Mouse (Mus musculus) hindlimb bud, embryonic 11.5 days (tissue): Measurements from ENCODE around the gene Apeh.

Experiments
- DNase-seq: peaks from one replicate; pipeline ENCODE4 v3.0.0-alpha.2; 2012; ENCODE audit warnings: low read depth, low spot score; ENCODE audit errors: extremely low spot score

Apeh gene

DNA sequence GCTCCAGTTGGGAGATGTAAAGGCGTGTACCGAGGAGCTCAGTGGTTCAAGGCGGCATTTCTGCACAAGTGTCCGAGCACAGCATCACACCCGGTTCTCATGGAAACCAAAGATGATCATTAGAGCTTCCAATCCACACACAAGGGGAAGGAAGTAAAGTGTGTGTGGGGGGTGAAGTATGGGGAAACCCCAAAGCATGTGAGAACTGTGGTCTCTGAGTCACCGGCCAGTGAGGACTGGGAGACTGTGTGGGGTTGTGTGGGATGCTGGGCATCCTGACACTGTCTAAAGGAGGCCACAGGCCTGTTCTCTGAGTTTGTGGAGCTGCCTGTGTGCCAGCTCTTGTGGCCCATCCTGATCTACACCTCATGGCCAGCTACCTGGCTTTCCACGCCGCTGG is 26.3 kb upstream of the Apeh start:
- DNase-seq, result no peak

DNA sequence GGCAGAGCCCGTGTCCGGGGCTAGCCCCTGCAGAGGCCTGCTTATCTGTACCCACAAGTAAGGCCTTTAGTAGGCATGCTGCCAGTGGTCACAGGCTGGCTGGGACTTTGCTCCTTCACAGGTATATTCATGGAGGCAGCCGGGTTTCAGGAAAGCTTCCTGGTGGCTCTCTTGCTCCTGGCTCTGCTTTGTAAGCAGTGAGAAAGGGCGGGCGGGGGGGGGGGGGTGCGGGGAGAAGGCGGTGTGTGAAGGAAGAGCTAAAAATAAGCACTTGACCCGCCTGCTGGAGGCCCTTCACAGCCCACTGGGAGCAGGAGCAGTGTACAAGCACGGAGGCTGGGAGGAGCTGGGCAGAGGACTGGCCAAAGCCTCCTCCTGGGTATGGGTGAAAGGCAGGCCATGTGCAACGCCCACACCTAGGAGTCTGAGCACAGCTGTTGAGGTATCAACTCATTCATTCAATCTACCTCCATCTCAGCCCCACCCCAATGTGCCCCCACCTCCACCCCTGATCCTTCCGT is 25.5 kb upstream of the Apeh start:
- DNase-seq, result no peak

- no peak for DNase-seq
Measured at GRCm38 (mm10) chr9:108117143-108117542, 22.7 kb upstream of the Apeh start.

DNA sequence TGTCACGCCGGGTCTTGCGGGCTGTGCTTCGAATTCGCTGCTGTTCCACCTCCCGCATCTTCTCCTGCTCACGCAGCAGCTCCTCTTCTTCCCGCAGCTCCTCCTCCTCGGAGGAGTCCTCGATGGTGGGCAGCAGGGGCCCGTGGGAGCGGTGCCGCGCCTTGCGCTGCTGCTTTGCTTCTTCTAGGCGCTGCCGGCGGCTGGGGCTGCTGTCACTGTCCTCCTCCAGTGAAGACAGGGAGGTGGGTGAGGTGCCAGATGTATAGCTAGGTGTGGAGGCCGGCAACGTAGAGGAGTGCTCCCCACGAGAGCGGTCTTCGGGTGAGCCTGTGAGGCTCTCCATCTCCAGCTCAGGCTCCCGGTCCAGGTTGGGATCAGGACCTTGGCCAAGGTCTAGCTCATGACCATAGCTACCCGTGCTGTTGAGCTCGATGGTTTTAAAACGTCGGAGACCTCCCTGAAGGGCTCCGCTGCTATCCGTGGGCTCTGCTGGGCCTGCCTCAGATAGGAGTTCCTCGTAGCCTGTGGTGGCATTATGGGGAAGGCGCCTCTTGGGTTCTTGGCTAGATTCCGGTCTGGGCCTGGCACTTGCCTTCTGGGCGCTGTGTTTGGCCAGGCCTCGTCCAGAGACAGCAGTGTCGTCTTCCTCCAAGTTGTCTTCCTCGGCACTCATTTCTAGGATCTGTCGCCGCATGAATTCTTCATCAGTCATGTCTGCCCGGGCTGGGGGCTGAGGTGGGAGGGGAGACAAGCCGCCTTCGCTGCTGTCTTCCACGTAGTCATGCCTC is 21.1 kb upstream of the Apeh start:
- DNase-seq, result no peak

- DNase-seq, result no peak
Measured at GRCm38 (mm10) chr9:108112719-108113340, 18.4 kb upstream of the Apeh start.

DNA sequence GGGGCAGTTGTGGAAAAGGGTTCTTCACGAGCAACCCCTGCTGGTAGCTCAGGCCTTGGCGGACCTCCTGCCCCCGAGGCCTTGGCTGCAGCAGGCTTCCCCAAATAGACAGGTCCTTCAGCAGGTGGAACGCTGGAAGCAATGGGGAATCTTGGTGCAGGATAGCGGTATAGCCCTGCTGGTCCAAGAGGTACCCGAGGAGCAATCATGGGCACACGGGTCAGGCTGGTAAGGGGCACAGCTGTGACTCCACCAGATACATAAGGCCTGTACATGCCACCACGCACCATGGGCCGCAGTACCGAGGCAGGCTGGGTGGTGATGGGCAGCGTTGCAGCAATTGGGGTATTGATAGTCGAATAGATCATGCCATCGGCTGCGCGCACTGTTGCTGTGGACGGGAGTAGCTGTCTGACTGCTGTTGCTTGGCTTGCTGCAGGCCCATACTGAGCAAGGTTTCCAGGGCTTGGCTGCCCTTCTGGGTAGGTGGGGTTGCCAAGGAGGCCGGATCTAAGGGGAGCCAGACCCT is 17.3 kb upstream of the Apeh start:
- DNase-seq, result no peak

- no peak for DNase-seq
Measured at GRCm38 (mm10) chr9:108111101-108111592, 16.7 kb upstream of the Apeh start.

DNA sequence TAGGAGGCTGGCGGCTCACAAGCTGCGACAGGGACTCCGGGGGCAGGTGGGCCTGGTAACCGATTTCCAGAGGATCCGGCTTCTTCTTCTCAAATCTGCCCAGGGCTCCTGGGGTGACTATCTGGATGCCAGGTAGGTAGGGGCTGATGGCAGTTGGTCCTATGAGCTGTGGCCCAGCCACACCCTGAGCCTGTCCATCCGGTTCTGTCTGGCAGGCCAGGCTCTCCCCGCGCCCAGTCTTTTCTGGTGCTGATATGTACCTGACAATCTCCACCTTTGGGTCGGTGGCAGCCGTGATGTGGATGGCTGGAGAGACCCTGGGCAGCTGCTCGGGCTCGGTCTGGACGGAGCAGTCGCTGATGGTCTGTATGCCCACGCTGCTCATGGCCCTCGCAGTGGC is 15.8 kb upstream of the Apeh start:
- no peak for DNase-seq

DNA sequence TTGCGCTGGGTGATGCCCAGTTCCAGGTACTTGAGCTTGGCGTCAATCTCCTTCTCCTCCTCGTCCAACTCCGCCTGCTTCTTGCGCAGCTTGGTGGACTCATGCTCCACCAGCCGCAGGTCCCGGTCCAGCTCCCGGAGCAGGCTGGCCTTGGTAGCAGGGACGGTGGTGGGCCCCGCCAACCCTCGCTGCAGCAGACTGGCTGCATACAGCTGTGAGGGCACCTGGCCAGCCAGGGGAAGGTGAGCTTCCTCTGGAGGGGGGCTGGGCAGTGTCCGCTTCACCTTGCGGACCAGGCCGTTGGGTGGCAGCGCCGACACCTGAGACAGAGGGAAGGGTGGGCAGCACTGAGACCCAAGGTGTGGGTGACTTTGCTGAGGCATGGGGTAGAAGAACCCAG is 13.5 kb upstream of the Apeh start:
- no peak for DNase-seq

DNA sequence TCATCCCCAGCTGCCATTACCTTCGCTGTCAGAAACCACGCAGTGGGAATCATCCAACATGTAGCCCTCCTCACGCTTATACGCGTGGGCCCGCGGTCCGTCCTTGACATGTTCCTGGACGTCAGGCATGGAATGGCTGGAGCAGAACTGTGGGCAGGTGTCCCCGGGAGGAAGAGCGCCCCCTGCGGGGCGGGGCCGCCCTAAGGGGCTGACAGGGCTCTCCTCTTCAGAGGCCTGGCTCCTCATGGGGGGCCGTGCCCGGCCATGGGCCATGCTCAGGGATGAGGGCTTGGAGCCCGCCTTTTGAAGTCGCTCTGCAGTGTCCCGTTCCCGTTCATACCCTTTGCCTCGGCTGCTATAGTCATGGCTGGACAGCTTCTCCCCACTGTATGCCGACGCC is 11.7 kb upstream of the Apeh start:
- no peak for DNase-seq

DNA sequence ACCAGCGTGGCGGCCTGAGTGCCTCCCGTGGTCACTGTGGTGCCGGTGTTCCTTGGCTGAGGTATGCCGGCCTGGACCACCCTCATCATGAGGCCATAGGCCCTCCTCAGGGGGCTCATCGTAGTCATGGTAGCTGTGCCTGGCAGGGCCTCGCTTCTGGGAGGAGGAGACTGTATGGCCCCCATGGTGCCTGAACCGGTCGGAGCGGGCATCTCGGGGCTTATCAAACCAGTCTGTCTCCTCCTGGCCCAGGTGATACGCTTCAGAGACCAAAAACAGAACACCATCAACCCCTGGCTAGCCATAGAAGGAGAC is 11.1 kb upstream of the Apeh start:
- DNase-seq, result no peak

DNA sequence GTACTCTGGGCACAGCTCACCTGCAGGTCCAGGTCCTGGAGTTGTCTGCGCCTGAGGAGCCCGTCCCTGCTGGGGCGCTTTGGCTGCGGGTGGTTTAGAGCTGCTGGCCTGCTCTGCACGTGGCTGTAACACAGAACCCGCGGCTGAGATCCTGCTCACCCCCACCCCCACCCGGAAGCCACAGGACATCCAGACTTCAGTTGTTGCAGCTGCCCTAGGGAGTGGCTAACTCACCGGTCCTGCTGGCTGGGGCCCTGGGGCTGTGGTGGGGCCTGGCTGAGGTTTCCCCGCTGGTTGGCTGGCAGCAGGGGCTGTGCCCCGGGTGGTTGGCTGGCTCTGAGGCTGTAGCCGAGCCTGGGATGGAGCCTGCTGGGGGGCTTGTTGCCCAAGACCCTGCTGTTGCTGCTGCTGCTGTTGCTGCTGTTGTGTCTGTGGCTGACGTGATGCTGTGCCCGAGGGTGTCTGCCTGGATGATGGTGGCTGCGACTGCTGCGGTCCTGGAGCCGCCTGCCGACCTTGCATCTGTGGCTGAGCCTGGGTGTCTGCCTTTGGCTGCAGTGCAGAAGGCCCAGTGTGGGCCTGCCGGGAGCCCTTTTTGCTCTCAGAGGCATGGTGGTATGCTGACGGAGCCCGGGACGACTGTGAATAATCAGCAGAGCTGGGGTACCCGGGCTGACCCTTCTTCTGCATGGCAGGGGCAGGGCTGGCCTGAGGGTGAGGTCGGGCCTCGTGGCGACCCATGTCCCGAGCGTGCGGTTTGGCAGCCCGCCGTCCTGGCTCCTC is 10.6 kb upstream of the Apeh start:
- no peak for DNase-seq

- no peak for DNase-seq
Measured at GRCm38 (mm10) chr9:108099619-108100018, 5.2 kb upstream of the Apeh start.

GRCm38 (mm10) chr9:108095949-108096712 is 1.7 kb upstream of the Apeh start:
- DNase-seq, result no peak

GRCm38 (mm10) chr9:108095518-108095917 is 1.1 kb upstream of the Apeh start:
- DNase-seq, result no peak

DNA sequence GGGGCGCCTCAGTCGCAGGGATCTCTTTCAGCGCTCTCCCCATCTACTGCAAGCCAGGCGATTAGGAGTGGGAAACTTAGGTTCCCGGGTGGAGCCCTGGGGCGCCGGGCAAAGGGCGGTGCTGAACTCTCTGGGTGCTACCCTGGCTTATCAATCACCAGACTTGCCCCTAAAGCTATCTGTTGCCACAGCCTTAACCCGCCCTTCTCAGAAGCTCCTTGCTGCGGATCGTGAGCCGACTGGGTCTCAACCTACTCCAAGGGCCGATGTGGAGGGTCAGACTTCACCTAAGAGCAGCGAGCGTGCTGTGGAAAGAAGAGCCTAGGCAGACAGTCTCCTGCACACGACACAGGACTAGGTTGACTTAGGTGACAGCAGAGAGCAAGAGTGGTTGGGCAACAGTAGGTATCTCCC is 599 bp upstream of the Apeh start:
- no peak for DNase-seq

DNA sequence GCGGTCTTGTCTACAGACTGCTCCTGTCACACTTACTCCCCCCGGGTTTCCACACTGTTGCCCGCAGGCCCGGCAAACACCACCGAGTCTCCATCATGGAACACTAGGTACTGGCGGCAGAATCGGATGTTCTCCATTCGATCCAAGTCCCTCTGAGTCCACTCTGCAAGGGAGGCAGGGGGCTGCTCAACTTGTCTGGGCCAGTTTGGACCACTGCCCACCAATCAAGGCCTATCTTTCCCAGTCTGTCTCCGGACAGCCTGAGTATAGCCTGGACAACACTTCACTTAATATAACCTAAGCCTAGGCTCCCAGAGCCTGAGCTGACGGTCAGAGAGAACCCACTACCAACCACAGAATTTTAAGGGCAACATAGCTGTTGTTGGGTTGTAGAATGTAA is 820 bp downstream of the Apeh start:
- DNase-seq, result no peak

GRCm38 (mm10) chr9:108090611-108091120 is 3.7 kb downstream of the Apeh start:
- no peak for DNase-seq

DNA sequence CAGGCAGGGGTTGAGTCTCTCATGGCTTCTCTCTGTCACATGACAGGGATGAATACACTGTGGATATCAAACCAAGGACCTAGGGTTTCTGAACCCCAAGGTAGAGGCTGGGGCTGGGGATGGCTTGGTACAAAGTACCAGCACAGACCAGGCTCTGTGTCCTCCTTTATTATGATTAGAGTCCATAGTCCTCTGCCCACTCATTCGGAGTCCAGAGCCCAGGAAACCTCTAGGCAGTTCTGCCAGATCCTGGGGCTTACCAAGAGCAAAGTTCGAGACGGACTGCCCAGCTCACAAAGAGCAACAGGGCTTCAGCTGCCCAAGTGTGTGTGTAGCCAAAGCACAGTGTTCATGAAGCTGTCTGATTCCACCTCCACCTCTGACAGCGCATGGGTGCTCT is 9.1 kb downstream of the Apeh start:
- no peak for DNase-seq

DNA sequence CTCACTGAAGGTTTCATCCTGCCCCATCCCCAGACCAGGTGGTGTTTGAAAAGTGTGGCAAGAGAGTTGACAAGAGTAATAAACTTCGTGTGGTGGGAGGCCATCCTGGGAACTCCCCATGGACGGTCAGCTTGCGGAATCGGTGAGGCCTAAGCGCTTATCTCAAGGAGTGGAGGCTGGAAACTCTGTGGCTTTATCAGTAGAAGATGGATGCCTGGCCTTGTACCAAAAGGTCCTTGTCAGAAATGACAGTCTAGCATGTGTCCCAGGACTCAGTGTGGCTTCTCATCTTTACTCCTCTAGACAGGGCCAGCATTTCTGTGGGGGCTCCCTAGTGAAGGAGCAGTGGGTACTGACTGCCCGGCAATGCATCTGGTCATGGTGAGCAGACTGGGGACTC is 10.8 kb downstream of the Apeh start:
- DNase-seq, result no peak
